Mouse (Mus musculus): ENCODE data around the gene Sult1a1.

Gene Sult1a1

DNA sequence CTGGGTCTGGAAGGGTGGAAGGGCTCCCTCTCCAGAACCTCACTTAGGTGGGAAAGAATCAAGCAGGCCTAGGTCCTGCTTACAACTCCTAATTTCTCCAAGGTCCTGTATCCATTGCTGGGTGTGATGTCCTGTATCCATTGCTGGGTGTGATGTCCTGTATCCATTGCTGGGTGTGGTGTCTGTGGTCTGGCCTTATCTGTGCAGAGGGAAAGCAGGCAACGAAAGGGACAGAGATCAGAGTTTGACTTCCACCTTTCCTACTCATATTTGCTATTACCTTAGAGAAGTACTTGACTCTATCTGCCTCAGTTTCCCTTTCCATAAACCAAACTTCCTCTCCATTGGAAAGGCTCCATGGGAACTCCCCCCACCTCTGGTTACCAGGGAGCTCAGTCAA is 52.9 kb downstream of the Sult1a1 start:
- no peak for DNase-seq (ENCODE audit: low spot score)
